Mouse (Mus musculus): Measurements from ENCODE around the gene Kcnc3.

The Kcnc3 gene

DNA sequence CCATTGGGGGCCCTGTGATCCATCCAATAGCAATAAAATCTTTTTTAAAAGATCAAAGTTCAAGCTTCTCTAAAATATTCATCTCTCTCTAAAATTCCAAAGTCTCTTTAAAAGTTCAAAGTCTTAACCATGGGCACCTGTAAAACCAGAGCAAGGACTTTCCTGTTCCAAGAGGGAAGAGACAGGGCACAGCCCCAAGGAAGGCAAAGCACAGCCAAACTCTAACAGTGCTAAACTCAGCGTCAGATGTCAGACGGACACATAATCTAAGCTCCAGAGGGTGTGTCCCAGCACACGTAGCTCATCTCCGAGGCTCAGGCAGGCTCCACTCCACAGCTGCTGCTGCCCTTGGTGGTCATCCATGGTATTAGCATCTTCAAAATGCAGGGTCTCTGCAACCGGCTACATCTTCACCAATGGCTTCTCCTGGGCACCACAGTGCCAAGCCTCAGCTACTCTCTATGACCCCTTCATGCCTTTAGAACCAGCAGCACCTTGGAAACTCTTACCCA, 14.1 kb upstream of the Kcnc3 start:
- no peaks in the 10 kb centered on the region for H3K9me3 ChIP-seq (ENCODE audit: low read length)
- H3K36me3 ChIP-seq (ENCODE audit: insufficient read depth, low read length) = 0 out of 2 replicates have a peak, but pooled peaks cover 3% of the 10 kb centered on the region
- H3K4me1 ChIP-seq (replicated peaks; ENCODE audit: low read depth, low read length) = peaks cover 53% of the 10 kb centered on the region
- TF ChIP-seq NANOG (IDR thresholded peaks at IDR 0.05; ENCODE audit: borderline replicate concordance, low read length) (no peak), POU5F1 (IDR thresholded peaks at IDR 0.05; ENCODE audit: borderline replicate concordance, low read length) (no peak), CTCF (conservative IDR thresholded peaks at IDR 0.05; ENCODE audit: low read length) (no peak)
- H3K27me3 ChIP-seq (ENCODE audit: insufficient read depth, low read length) = no peaks in the 10 kb centered on the region
- no peak overlapping the region for H3K4me3 ChIP-seq (replicated peaks; ENCODE audit: low read length)

DNA sequence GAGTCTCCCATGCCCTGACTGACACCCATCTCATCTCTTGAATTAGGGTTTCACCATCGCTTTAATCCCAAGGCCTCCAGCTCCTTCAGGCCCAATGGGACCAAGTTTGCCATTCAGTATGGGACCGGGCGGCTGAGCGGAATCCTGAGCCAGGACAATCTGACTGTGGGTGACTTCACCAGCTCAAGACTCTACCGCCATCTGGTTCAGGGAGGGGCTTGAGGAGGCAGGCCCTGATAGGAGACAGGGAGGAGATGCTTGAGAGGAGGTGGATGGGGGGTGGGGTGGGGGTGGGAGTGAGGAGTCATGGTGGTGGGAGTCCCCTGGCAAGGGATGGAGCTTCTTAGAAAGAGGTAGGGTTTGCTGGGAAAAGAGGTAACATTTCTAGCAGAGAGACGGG, 8.8 kb upstream of the Kcnc3 start:
- H3K36me3 ChIP-seq (ENCODE audit: insufficient read depth, low read length) = peaks cover 21% of the 10 kb centered on the region
- peaks cover 37% of the 10 kb centered on the region for H3K4me1 ChIP-seq (replicated peaks; ENCODE audit: low read depth, low read length)
- H3K9me3 ChIP-seq (ENCODE audit: low read length) = no peaks in the 10 kb centered on the region
- H3K4me3 ChIP-seq (replicated peaks; ENCODE audit: low read length) = no peak overlapping the region
- H3K27me3 ChIP-seq (ENCODE audit: insufficient read depth, low read length) = peaks cover 12% of the 10 kb centered on the region
- no peak for TF ChIP-seq NANOG (IDR thresholded peaks at IDR 0.05; ENCODE audit: borderline replicate concordance, low read length)
- no peak for TF ChIP-seq POU5F1 (IDR thresholded peaks at IDR 0.05; ENCODE audit: borderline replicate concordance, low read length)
- TF ChIP-seq CTCF (conservative IDR thresholded peaks at IDR 0.05; ENCODE audit: low read length) = no peak

DNA sequence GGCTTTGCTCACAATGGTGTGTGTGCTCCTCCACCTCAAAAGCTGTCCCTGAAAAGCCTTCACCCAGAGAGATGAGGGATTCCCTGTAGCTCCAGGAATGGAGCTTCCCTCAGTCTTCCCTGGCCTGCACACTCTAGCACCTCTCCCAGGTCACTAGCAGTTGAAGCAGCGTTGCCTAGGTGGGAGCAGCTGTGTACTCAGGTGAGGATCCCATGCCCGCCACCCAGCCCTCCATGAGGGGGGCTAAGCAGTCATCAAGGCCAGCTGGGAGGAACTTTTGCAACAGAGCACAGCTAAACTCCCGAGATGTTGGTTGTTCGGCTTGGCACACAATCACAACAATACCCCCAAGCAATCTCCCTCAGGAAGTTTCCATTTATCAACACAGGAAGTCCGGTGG, 7.8 kb upstream of the Kcnc3 start:
- H3K4me3 ChIP-seq (replicated peaks; ENCODE audit: low read length) = no peak overlapping the region
- H3K27me3 ChIP-seq (ENCODE audit: insufficient read depth, low read length) = peaks cover 19% of the 10 kb centered on the region
- H3K9me3 ChIP-seq (ENCODE audit: low read length) = no peaks in the 10 kb centered on the region
- peaks cover 36% of the 10 kb centered on the region for H3K4me1 ChIP-seq (replicated peaks; ENCODE audit: low read depth, low read length)
- no peak for TF ChIP-seq CTCF (conservative IDR thresholded peaks at IDR 0.05; ENCODE audit: low read length)
- no peak for TF ChIP-seq POU5F1 (IDR thresholded peaks at IDR 0.05; ENCODE audit: borderline replicate concordance, low read length)
- no peak for TF ChIP-seq NANOG (IDR thresholded peaks at IDR 0.05; ENCODE audit: borderline replicate concordance, low read length)
- H3K36me3 ChIP-seq (ENCODE audit: insufficient read depth, low read length) = peaks cover 21% of the 10 kb centered on the region

DNA sequence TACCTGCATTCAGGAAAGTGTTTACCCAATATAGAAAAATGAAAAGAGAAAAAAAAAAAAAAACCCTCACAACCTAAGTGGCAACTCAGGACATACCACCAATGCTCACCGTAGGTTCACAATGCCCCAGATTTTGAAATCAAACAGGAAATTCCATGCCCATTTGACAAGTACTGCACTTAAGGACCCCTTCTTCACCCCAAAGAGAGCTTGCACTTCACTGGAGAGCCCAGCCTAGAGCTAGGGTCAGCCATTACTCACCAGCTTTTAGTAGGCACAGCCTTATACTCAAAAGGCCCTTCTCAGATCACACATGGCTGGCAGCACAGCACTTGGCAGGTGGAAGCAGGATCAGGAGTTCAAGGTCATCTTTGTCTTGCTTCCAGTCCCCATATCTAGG, 7.3 kb upstream of the Kcnc3 start:
- H3K27me3 ChIP-seq (ENCODE audit: insufficient read depth, low read length) = peaks cover 23% of the 10 kb centered on the region
- H3K4me3 ChIP-seq (replicated peaks; ENCODE audit: low read length) = no peak overlapping the region
- TF ChIP-seq NANOG (IDR thresholded peaks at IDR 0.05; ENCODE audit: borderline replicate concordance, low read length) (no peak), POU5F1 (IDR thresholded peaks at IDR 0.05; ENCODE audit: borderline replicate concordance, low read length) (no peak), CTCF (conservative IDR thresholded peaks at IDR 0.05; ENCODE audit: low read length) (no peak)
- H3K9me3 ChIP-seq (ENCODE audit: low read length) = no peaks in the 10 kb centered on the region
- H3K4me1 ChIP-seq (replicated peaks; ENCODE audit: low read depth, low read length) = peaks cover 40% of the 10 kb centered on the region
- peaks cover 21% of the 10 kb centered on the region for H3K36me3 ChIP-seq (ENCODE audit: insufficient read depth, low read length)

DNA sequence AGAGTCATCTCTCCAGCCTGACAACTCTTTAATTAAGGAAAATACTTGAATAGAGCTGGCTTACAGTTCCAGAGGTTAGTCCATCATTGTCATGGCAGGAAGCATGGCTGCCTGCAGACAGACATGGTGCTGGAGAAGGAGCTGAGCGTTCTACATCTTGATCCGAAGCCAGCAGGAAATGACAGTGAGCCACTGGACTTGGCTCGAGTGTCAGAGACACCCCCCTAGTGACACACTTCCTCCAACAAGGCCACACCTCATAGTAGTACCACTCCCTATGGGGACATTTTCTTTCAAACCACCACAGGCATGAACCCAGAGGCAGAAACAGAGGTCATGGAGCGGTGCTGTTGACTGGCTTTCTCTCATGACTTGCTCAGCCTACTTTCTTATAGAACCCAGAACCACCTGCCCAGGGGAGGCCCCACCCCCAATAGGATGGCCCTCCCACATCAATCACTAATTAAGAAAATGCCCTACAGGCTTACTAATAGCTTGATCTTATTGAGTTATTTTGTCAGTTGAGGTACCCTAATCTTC, 6.1 kb upstream of the Kcnc3 start:
- H3K27me3 ChIP-seq (ENCODE audit: insufficient read depth, low read length) = peaks cover 29% of the 10 kb centered on the region
- no peak for TF ChIP-seq CTCF (conservative IDR thresholded peaks at IDR 0.05; ENCODE audit: low read length)

DNA sequence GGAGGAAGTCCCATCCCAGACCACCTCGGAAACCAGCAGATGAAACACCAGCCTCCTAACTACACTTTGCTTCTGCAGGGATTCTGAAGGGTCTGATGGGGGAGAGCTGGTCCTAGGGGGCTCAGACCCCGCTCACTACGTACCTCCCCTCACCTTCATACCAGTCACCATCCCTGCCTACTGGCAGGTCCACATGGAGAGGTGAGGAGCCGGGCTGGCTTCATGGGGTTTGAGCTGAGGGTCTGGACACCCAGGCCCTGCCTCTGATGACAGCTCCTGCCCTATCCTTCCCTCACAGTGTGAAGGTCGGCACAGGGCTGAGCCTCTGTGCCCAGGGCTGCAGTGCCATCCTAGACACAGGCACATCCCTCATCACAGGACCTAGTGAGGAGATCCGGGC, 5.5 kb upstream of the Kcnc3 start:
- H3K27me3 ChIP-seq (ENCODE audit: insufficient read depth, low read length) = peaks cover 29% of the 10 kb centered on the region
- no peak overlapping the region for H3K4me3 ChIP-seq (replicated peaks; ENCODE audit: low read length)
- H3K36me3 ChIP-seq (ENCODE audit: insufficient read depth, low read length) = peaks cover 21% of the 10 kb centered on the region
- H3K4me1 ChIP-seq (replicated peaks; ENCODE audit: low read depth, low read length) = peaks cover 55% of the 10 kb centered on the region
- TF ChIP-seq CTCF (conservative IDR thresholded peaks at IDR 0.05; ENCODE audit: low read length) (no peak), POU5F1 (IDR thresholded peaks at IDR 0.05; ENCODE audit: borderline replicate concordance, low read length) (no peak), NANOG (IDR thresholded peaks at IDR 0.05; ENCODE audit: borderline replicate concordance, low read length) (no peak)
- H3K9me3 ChIP-seq (ENCODE audit: low read length) = no peaks in the 10 kb centered on the region

More for the DNA sequence above, 6.1 kb upstream of the Kcnc3 start:
- Histone ChIP-seq H3K4me1 (replicated peaks; ENCODE audit: low read depth, low read length) (peaks cover 49% of the 10 kb centered on the region), H3K9me3 (ENCODE audit: low read length) (no peaks in the 10 kb centered on the region), H3K4me3 (replicated peaks; ENCODE audit: low read length) (no peak overlapping the region), H3K36me3 (ENCODE audit: insufficient read depth, low read length) (peaks cover 21% of the 10 kb centered on the region)

DNA sequence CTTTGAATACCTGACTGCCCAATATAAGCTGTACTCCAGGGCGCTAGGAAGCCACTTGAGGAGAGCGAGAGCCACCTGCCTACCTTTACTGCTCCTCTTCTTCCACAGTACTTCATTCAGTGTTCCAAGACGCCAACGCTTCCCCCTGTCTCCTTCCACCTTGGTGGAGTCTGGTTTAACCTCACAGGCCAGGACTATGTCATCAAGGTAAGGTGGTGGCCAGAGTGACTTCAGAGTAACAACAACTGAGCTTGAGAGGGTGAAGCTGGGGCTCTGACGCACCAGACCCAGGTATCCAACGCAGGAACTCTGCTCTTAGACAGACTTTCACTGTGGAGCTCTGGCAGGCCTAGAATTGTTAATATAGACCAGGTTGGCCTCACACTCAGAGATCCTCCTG, 4.9 kb upstream of the Kcnc3 start:
- H3K36me3 ChIP-seq (ENCODE audit: insufficient read depth, low read length) = peaks cover 21% of the 10 kb centered on the region
- H3K27me3 ChIP-seq (ENCODE audit: insufficient read depth, low read length) = peaks cover 29% of the 10 kb centered on the region
- TF ChIP-seq CTCF (conservative IDR thresholded peaks at IDR 0.05; ENCODE audit: low read length) (no peak), POU5F1 (IDR thresholded peaks at IDR 0.05; ENCODE audit: borderline replicate concordance, low read length) (no peak), NANOG (IDR thresholded peaks at IDR 0.05; ENCODE audit: borderline replicate concordance, low read length) (no peak)
- peaks cover 57% of the 10 kb centered on the region for H3K4me1 ChIP-seq (replicated peaks; ENCODE audit: low read depth, low read length)
- H3K9me3 ChIP-seq (ENCODE audit: low read length) = no peaks in the 10 kb centered on the region
- H3K4me3 ChIP-seq (replicated peaks; ENCODE audit: low read length) = no peak overlapping the region

DNA sequence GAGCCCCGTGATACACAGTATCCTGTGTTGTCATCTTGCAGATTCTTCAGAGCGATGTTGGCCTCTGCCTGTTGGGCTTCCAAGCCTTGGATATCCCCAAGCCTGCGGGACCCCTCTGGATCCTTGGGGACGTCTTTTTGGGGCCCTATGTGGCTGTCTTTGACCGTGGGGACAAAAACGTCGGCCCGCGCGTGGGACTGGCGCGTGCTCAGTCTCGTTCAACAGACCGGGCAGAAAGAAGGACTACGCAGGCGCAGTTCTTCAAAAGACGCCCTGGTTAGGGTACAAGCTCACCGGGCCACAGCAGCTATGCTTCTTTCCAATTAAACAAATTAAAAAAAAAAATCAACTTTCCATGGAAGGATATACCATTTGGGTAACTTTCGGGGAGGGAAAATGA, 3.9 kb upstream of the Kcnc3 start:
- Histone ChIP-seq H3K4me1 (replicated peaks; ENCODE audit: low read depth, low read length) (peaks cover 50% of the 10 kb centered on the region), H3K27me3 (ENCODE audit: insufficient read depth, low read length) (peaks cover 29% of the 10 kb centered on the region), H3K4me3 (replicated peaks; ENCODE audit: low read length) (peak overlapping the region; percentile 77), H3K9me3 (ENCODE audit: low read length) (no peaks in the 10 kb centered on the region), H3K36me3 (ENCODE audit: insufficient read depth, low read length) (peaks cover 17% of the 10 kb centered on the region)
- TF ChIP-seq POU5F1 (IDR thresholded peaks at IDR 0.05; ENCODE audit: borderline replicate concordance, low read length) = no peak
- no peak for TF ChIP-seq CTCF (conservative IDR thresholded peaks at IDR 0.05; ENCODE audit: low read length)
- TF ChIP-seq NANOG (IDR thresholded peaks at IDR 0.05; ENCODE audit: borderline replicate concordance, low read length) = no peak

DNA sequence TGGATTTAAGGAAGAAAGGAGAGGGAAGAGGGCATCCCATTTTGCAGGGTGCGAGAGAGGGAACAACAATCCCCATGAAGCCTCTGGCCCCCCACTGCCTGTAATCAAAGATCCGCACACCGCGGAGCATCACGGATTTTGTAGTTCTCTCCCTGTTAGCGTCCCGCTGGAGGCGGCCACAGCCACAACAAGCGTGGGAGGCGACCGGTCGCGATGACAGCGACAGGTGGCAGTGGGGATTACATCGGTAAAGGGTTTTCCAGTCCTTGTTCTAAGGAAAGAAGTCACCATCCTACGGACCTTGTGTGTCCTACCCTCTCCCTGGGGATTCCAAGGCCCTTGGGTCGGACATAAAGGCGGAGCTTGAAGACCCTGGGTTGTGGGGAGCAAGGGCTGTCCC, 3.5 kb upstream of the Kcnc3 start:
- Histone ChIP-seq H3K27me3 (ENCODE audit: insufficient read depth, low read length) (peaks cover 33% of the 10 kb centered on the region), H3K4me1 (replicated peaks; ENCODE audit: low read depth, low read length) (peaks cover 51% of the 10 kb centered on the region), H3K9me3 (ENCODE audit: low read length) (no peaks in the 10 kb centered on the region), H3K4me3 (replicated peaks; ENCODE audit: low read length) (peak overlapping the region; percentile 77), H3K36me3 (ENCODE audit: insufficient read depth, low read length) (peaks cover 17% of the 10 kb centered on the region)
- TF ChIP-seq NANOG (IDR thresholded peaks at IDR 0.05; ENCODE audit: borderline replicate concordance, low read length) (no peak), CTCF (conservative IDR thresholded peaks at IDR 0.05; ENCODE audit: low read length) (no peak), POU5F1 (IDR thresholded peaks at IDR 0.05; ENCODE audit: borderline replicate concordance, low read length) (no peak)

Data from E14TG2a.4 (cell line).